Mouse (Mus musculus) limb, embryonic 14.5 days (tissue): Measurements from ENCODE around the gene Wdr83. TPM values are rescaled to one million over a fixed set of nuclear protein-coding genes. Genes with fewer than 3 reads are reported as not detected.

Source experiments
- ATAC-seq: fragments of 200-750 bp; cut with Nextera tagmentation; 2 replicates; pipeline ENCODE4 v1.8.0; 2017; ENCODE audit warnings: low read depth, moderate number of reproducible peaks, moderate TSS enrichment; ENCODE audit not compliant: low FRiP score
- DNase-seq: peaks from one replicate; pipeline ENCODE4 v3.0.0-alpha.2; 2015; ENCODE audit warnings: low spot score
- H3K27ac ChIP-seq: fragments of 300-500 bp; sonication (generic); replicated peaks from 2 replicates; pipeline ENCODE4 v1.5.1; 2014; ENCODE audit warnings: low read depth, mild to moderate bottlenecking, low read length, moderate library complexity, mixed read lengths
- H3K27me3 ChIP-seq: fragments of 300-500 bp; sonication (generic); 2 replicates; pipeline ENCODE4 v1.6.1; 2014; ENCODE audit warnings: low read length, mixed read lengths; ENCODE audit not compliant: control insufficient read depth, insufficient read depth
- H3K36me3 ChIP-seq: fragments of 300-500 bp; sonication (generic); 2 replicates; pipeline ENCODE4 v1.6.1; 2014; ENCODE audit warnings: mild to moderate bottlenecking, low read length, moderate library complexity, mixed read lengths; ENCODE audit not compliant: control insufficient read depth, insufficient read depth
- H3K4me1 ChIP-seq: fragments of 300-500 bp; sonication (generic); 2 replicates; pipeline ENCODE4 v1.6.1; 2014; ENCODE audit warnings: antibody characterized with exemption, low read length, mixed read lengths; ENCODE audit not compliant: control insufficient read depth, insufficient read depth
- H3K4me2 ChIP-seq: fragments of 300-500 bp; sonication (generic); replicated peaks from 2 replicates; pipeline ENCODE4 v1.6.1; 2014; ENCODE audit warnings: low read depth, mild to moderate bottlenecking, low read length, moderate library complexity; ENCODE audit not compliant: severe bottlenecking
- H3K4me3 ChIP-seq: fragments of 300-500 bp; sonication (generic); replicated peaks from 2 replicates; pipeline ENCODE4 v1.5.1; 2014; ENCODE audit warnings: low read length
- H3K9ac ChIP-seq: fragments of 300-500 bp; sonication (generic); 2 replicates; pipeline ENCODE4 v1.6.1; 2014; ENCODE audit warnings: mild to moderate bottlenecking, low read depth, low read length, moderate library complexity; ENCODE audit not compliant: severe bottlenecking
- H3K9me3 ChIP-seq: fragments of 300-500 bp; sonication (generic); 2 replicates; pipeline ENCODE4 v1.6.1; 2016; ENCODE audit warnings: low read length; ENCODE audit not compliant: control insufficient read depth
- POLR2A ChIP-seq: fragments of 200-500 bp; IDR thresholded peaks from 2 replicates; pipeline ENCODE4 v1.8.0; 2012; ENCODE audit warnings: inconsistent platforms, mild to moderate bottlenecking, moderate library complexity, borderline replicate concordance; ENCODE audit not compliant: insufficient read depth, insufficient read length; ENCODE audit errors: extremely low read depth
- WGBS: fragments of 180-500 bp; shearing (Covaris S2); extraction: QIAGEN DNeasy Blood & Tissue Kit; methylation state at CpG from one replicate; pipeline ENCODE4 v1.1.7; 2014; 5-methylcytosine and 5-hydroxymethylcytosine counted together
- polyA plus RNA-seq, 2 experiments: library from polyadenylated mRNA; depleted of rRNA in 1 of 2; stranded (reverse) in 1 of 2; unstranded in 1 of 2; fragments of >200 nt; fragmentation: Nextera tagmentation in 1 of 2; extraction: Ambion mirVana in 1 of 2; gene quantifications; 2 replicates each; pipeline versions ENCODE4 v1.2.1 to v1.2.3; 2012 to 2014

The Wdr83 gene
- polyA plus RNA-seq, 2 experiments: 36.8 to 58.4 TPM

DNA sequence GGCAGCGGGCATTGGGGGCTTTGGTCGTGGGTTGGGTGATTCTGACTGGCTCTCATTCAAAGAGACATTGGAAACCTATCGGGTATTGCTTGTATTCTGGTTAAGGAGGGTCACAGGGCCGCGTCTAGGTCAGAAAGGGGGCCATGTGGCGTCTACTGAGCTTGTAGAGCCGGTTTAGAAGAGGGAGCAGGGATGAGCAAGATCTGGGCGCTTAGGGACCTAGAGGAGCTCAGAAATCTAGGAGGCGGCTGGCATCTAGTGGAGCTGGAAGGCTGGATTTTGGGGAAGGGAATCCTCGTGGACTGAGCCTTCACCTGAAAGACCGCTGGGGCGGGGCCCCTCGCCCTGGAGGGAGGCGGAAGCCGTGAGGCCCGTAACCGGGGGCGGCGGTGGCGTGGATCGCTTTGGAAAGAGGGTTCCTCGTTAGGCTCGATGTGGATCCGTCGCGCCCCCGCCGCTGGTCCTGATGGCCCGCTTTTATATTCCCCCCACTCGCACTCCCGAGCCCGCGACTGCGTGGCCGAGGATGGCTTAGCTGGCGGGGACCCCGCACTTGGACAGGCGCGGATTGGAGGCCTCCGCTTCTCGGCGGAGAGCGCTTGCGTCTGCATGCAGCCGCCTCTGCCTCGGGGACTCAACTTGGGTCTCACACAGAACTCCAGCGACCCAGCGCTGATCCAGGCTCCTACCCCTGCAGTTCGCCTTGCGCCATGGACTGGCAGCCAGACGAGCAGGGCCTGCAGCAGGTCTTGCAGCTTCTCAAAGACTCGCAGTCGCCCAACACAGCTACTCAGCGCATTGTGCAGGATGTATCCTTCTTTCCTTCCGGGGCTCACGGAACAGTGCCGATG is 43.2 kb downstream of the Wdr83 start:
- TF ChIP-seq POLR2A: 0 out of 2 replicates have a peak, but pooled peaks have one; percentile 21
- H3K27me3 ChIP-seq: no peaks in the 10 kb centered on the region
- H3K27ac ChIP-seq: peak overlapping the region; percentile 98
- peaks cover 13% of the 10 kb centered on the region for H3K4me1 ChIP-seq
- H3K36me3 ChIP-seq: peaks cover 41% of the 10 kb centered on the region
- peak overlapping the region; percentile 73 for H3K4me2 ChIP-seq
- peak; percentile 52 for DNase-seq
- ATAC-seq: no peak
- no peaks in the 10 kb centered on the region for H3K9me3 ChIP-seq
- H3K4me3 ChIP-seq: peak overlapping the region; percentile 74
- under 1% methylated on average over 41 of the region's 57 CpGs for WGBS
- peak overlapping the region; percentile 89 for H3K9ac ChIP-seq

DNA sequence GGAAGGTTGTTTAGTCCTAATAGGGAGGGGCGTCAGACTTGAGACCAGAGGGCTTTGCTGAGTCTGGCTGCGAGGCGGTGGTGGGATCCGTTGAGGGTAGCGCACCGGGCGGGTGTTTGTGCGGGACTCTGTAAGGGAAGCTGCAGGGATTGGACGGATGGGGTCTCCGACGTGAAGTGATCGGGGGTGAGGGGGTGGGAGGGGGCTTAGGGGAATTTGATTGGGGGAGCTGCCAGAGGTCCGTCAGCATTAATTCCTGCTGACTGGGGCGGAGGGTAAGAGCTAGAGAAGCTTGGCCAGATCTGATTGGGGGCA is 43.8 kb downstream of the Wdr83 start:
- H3K9ac ChIP-seq: peak overlapping the region; percentile 89
- peak overlapping the region; percentile 74 for H3K4me3 ChIP-seq
- peaks cover 13% of the 10 kb centered on the region for H3K4me1 ChIP-seq
- no peaks in the 10 kb centered on the region for H3K27me3 ChIP-seq
- ATAC-seq (peak; percentile 47), DNase-seq (peak; percentile 49)
- no peak for TF ChIP-seq POLR2A
- H3K36me3 ChIP-seq: peaks cover 42% of the 10 kb centered on the region
- WGBS: under 1% methylated on average over 12 of the region's 14 CpGs
- H3K27ac ChIP-seq: peak overlapping the region; percentile 98
- H3K4me2 ChIP-seq: peak overlapping the region; percentile 73
- H3K9me3 ChIP-seq: no peaks in the 10 kb centered on the region

DNA sequence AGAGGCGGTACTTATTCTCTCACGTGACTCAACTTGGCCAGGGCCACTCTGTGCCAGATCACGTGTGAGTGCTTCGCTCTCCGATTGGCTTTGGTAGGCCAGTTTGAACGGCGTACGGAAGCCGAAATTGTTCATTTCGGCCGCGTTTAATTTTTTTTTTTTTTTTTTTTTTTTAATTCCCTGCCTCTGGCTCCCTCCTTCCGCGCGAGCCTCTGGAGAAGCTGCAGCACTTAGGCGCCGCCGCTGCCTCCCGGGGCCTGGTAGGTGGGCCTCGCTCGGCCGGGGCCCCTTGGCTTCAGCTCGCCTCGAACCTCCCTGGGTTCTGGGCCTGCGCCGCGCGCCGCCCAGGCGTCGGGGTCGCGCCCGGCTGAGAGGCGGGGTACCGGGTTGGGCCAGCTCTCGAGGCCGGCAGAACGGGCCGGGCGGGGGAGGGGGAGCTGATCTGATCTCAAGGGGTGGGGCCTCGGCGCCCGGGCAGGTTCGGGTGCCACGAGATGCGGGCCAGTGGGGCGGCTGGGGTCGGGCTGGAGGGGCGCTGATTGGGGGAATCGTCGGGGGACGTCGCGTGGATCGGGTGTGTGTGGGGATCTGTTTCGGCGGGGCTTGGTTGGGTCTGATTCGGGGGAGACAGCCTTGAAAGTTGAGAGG is 44.3 kb downstream of the Wdr83 start, which contains the start of gene Tnpo2:
Gene Tnpo2, plus strand, starts transcription at position 198 of the 648 bp plus-strand sequence.
- under 1% methylated on average over 55 of the region's 59 CpGs for WGBS
- DNase-seq: peak; percentile 98
- Histone ChIP-seq H3K36me3 (peaks cover 42% of the 10 kb centered on the region), H3K4me2 (peak within 1 kb of the TSS; percentile 88), H3K27ac (peak within 1 kb of the TSS; percentile 98), H3K9me3 (no peaks in the 10 kb centered on the region), H3K27me3 (no peaks in the 10 kb centered on the region), H3K4me1 (peaks cover 13% of the 10 kb centered on the region), H3K9ac (peak within 1 kb of the TSS; percentile 89), H3K4me3 (peak within 1 kb of the TSS; percentile 74)
- no peak for TF ChIP-seq POLR2A
- ATAC-seq: peak; percentile 92

DNA sequence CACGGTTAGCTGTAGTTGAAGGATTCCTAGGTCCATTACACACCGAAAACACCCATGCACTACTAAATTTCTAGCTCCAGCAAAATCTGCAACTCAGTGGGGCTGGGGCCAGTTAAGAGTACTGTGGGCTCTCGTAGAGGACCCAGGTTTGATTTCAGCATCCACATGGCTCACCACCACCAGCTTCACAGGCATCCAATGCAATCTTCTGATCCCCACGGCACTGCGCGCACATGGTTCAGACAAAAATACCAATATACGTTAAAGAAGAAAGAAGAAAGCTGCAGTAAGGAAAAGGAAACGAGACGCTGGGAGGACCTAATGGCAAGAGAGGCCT is 44.8 kb downstream of the Wdr83 start:
- Histone ChIP-seq H3K4me1 (peaks cover 13% of the 10 kb centered on the region), H3K27me3 (no peaks in the 10 kb centered on the region), H3K36me3 (peaks cover 42% of the 10 kb centered on the region), H3K27ac (peak overlapping the region; percentile 98), H3K4me3 (peak overlapping the region; percentile 74), H3K4me2 (peak overlapping the region; percentile 88), H3K9me3 (no peaks in the 10 kb centered on the region), H3K9ac (peak overlapping the region; percentile 68)
- no peak for TF ChIP-seq POLR2A
- under 1% methylated on average over 9 of the region's 9 CpGs for WGBS
- DNase-seq (peak; percentile 16), ATAC-seq (peak; percentile 24)

DNA sequence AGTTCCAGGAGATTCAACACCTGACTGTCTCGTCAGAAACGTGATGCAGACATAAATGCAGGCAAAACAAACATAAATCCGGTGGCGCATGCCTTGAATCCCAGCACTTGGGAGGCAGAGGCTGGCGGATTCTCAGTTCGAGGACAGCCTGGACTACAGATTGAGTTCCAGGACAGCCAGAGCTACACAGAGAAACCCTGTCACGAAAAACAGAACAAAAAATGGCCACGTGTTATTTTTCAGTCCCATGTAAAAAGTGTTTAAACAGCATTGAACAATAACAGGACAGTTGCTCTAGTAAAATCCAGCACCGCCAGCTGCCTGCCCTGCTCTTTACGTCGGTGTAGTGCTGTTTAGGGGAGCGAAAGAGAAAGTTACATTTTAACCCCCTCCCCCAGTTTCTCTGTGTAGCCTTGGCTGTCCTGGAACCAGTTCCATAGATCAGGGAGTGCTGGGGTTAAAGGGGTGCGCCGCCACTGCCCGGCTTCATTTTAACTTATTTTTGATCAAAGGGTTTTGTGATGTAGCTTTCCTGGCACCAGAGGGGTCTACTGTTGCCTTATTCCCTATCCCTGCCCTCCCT is 45.3 kb downstream of the Wdr83 start:
- WGBS: under 1% methylated on average over 15 of the region's 15 CpGs

More for the DNA sequence above, 45.3 kb downstream of the Wdr83 start:
- peaks cover 41% of the 10 kb centered on the region for H3K36me3 ChIP-seq
- peak overlapping the region; percentile 98 for H3K27ac ChIP-seq
- H3K27me3 ChIP-seq: no peaks in the 10 kb centered on the region
- H3K9me3 ChIP-seq: no peaks in the 10 kb centered on the region
- H3K4me3 ChIP-seq: peak overlapping the region; percentile 74
- peak; percentile 3; the same call in 1 of the 2 replicates for ATAC-seq
- peak; percentile 54 for DNase-seq
- H3K4me1 ChIP-seq: peaks cover 13% of the 10 kb centered on the region
- TF ChIP-seq POLR2A: no peak
- H3K9ac ChIP-seq: peak overlapping the region; percentile 68
- peak overlapping the region; percentile 88 for H3K4me2 ChIP-seq
